Mouse (Mus musculus) urinary bladder, postnatal 36 days (tissue): Measurements from ENCODE around the gene Acot12.

Source experiments
- DNase-seq, 2 experiments: peaks; one replicate each; pipeline ENCODE4 v3.0.0; 2022; ENCODE audit warnings: low spot score in 2 of 2, mixed read lengths in 1 of 2

Acot12 gene

DNA sequence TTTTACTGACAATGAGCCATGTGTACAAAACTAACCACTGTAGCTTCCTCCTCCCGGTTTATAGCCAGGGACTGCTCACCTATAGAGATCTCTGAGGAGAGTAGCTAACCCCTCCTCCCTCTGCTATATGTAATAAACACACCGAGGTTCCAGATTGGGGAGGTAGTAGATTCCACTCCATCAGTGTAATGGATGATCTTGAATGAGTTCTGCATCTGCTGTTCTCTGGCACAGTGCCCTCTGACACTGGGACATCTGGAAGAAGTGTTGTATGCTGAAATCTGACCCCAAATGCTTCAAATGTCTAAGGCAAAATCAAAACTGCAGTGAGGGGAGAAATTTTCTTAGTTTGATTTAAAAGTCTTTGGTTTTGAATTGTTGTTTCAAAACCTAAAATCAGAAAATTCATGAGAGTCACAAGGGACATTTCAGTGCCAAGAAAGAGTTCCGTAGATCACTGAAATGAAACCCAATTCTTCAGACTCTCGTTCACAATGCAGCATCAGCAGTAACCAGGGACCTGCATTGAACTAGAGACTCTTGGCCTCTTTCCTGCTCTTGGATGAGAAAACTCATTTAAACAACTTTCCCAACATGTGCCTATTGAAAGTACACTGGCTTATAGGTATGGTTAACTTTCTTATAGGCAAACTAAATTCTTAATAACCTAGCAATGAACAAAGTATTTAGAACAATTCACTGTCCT lies 83.7 kb downstream of the Acot12 start:
- no peak for DNase-seq

DNA sequence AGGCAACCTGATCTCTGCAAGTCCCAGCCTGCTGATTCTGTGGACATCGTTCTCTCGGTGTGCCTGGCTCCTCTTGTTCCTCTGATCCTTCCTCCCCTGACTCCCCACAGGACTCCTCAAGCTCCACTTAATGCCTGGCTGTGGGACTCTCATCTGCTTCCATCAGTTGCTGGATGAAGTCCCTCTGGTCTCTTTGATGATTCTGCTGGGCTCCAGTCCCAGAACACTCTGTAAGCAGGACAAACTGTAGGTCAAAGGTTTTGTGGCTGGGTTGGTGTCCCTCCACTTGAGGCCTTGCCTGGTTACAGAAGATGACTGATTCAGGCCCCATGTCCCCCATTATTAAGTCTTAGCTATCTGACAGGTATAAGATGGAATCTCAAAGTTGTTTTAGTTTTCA lies 84.8 kb downstream of the Acot12 start:
- no peak for DNase-seq

DNA sequence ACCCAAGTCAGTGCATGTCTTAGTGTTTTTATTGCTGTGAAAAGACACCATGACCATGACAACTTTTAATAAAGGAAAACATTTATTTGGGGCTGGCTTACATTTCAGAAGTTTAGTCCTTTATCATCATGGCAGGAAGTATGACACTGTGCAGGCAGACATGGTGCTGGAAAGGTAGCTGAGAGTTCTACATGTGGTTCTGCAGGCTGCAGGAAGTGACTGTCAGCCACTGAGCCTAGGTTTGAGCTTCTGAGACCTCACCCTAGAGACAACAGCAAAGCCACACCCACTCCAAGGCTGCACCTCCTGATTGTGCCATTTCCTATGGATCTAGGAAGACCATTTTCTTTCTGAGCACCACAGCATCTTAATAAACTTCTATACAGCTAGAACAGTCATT lies 86.6 kb downstream of the Acot12 start:
- no peak for DNase-seq
